In genomic region chr17:26594958-26595357, GRCm38 (mm10) we compare ENCODE assay signal across 10 mouse cellular contexts. TPM values are rescaled to one million over a fixed set of nuclear protein-coding genes. Genes with fewer than 3 reads are reported as not detected.
DNase-seq lines count a peak whose midpoint lies in the region; ATAC-seq lines count a peak whose summit lies in the region.
"Had no signal": no experiment of that assay in that cellular context is flagged by ENCODE, and none has a peak within 500 bp of the region (broad histone marks: within the 10 kb centered on the region; RNA-seq: fewer than 3 reads in every experiment).

No protein-coding gene starts in this region.

- no peak overlapping the region for H3K4me2 ChIP-seq in hindbrain, embryonic 16.5 days (ENCODE audit: low read length)
- peak overlapping the region; percentile 9; the same call in 1 of the 2 replicates for H3K4me2 ChIP-seq in liver, embryonic 11.5 days
- H3K4me2 ChIP-seq: midbrain, embryonic 12.5 days had no signal

- peaks cover 20% of the 10 kb centered on the region for H3K4me1 ChIP-seq in hindbrain, embryonic 10.5 days (replicated peaks)
- H3K4me1 ChIP-seq in hindbrain, embryonic 16.5 days (ENCODE audit: control insufficient read depth, insufficient read depth, low read depth, low read length) = peaks cover 19% of the 10 kb centered on the region
- H3K4me1 ChIP-seq in liver, embryonic 11.5 days (replicated peaks; ENCODE audit: control insufficient read depth, insufficient read depth, low read length) = peaks cover 23% of the 10 kb centered on the region

- H3K9ac ChIP-seq in hindbrain, embryonic 16.5 days (ENCODE audit: low read depth, low read length) = no peak overlapping the region
- H3K9ac ChIP-seq in liver, embryonic 11.5 days (ENCODE audit: low read depth, low read length) = 0 out of 2 replicates have a peak overlapping the region, but pooled peaks have one; percentile 20
- H3K9ac ChIP-seq: midbrain, embryonic 12.5 days had no signal

- H3K36me3 ChIP-seq in hindbrain, embryonic 10.5 days = peaks cover 59% of the 10 kb centered on the region
- no peaks in the 10 kb centered on the region for H3K36me3 ChIP-seq in hindbrain, embryonic 16.5 days (ENCODE audit: control insufficient read depth, insufficient read depth, low read length)
- H3K36me3 ChIP-seq in liver, embryonic 11.5 days (ENCODE audit: control insufficient read depth, insufficient read depth, low read length) = no peaks in the 10 kb centered on the region

- H3K4me3 ChIP-seq in hindbrain, embryonic 10.5 days = no peak overlapping the region
- H3K4me3 ChIP-seq in hindbrain, embryonic 16.5 days (ENCODE audit: low read length) = no peak overlapping the region
- H3K4me3 ChIP-seq in liver, embryonic 11.5 days (ENCODE audit: low read depth, low read length) = no peak overlapping the region
- H3K4me3 ChIP-seq: midbrain, embryonic 12.5 days had no signal

- no peak for DNase-seq in hindbrain, embryonic 10.5 days (ENCODE audit: low spot score)
- DNase-seq in CD4-positive helper T cell, adult 2 months (ENCODE audit: low read depth, low spot score) = peak; percentile 29
- no peak for DNase-seq in liver, embryonic 11.5 days (ENCODE audit: low spot score)
- DNase-seq in gastrocnemius, postnatal 4 days (ENCODE audit: low spot score in 2 of 2) = no peak
- DNase-seq in urinary bladder, postnatal 4 days (ENCODE audit: low spot score in 2 of 2) = no peak
- no peak for DNase-seq in natural killer cell, adult 2 months (ENCODE audit: low spot score in 2 of 2)
- DNase-seq: cerebellum, postnatal 36 days had no signal

- H3K9me3 ChIP-seq in hindbrain, embryonic 10.5 days = no peaks in the 10 kb centered on the region
- no peaks in the 10 kb centered on the region for H3K9me3 ChIP-seq in hindbrain, embryonic 16.5 days (ENCODE audit: control insufficient read depth, low read length)
- H3K9me3 ChIP-seq in liver, embryonic 11.5 days (ENCODE audit: control insufficient read depth, low read length) = no peaks in the 10 kb centered on the region
- H3K9me3 ChIP-seq: midbrain, embryonic 12.5 days had no signal

- ATAC-seq in hindbrain, embryonic 16.5 days = no peak; the same call in 1 of the 2 replicates
- peak; percentile 45 for ATAC-seq in activated CD4-positive, CD25-positive, alpha-beta regulatory T cell, adult 4 months
- ATAC-seq in liver, embryonic 11.5 days (replicated peaks; ENCODE audit: low FRiP score) = peak; percentile 45; the same call in 1 of the 2 replicates

- H3K27ac ChIP-seq in hindbrain, embryonic 10.5 days = peak overlapping the region; percentile 20
- no peak overlapping the region for H3K27ac ChIP-seq in hindbrain, embryonic 16.5 days (ENCODE audit: low read depth, low read length)
- H3K27ac ChIP-seq in liver, embryonic 11.5 days (ENCODE audit: low read depth, low read length) = peak overlapping the region; percentile 43
- H3K27ac ChIP-seq: midbrain, embryonic 12.5 days had no signal

- H3K27me3 ChIP-seq in hindbrain, embryonic 10.5 days (ENCODE audit: insufficient read depth, poor library complexity, severe bottlenecking) = no peaks in the 10 kb centered on the region
- H3K27me3 ChIP-seq in hindbrain, embryonic 16.5 days (replicated peaks; ENCODE audit: control insufficient read depth, insufficient read depth, low read length) = no peaks in the 10 kb centered on the region
- H3K27me3 ChIP-seq in liver, embryonic 11.5 days (replicated peaks; ENCODE audit: control insufficient read depth, insufficient read depth, low read length) = no peaks in the 10 kb centered on the region
- H3K27me3 ChIP-seq: midbrain, embryonic 12.5 days had no signal

- WGBS in hindbrain, embryonic 10.5 days = 90% methylated on average over 7 of the region's 7 CpGs
- 87% methylated on average over 7 of the region's 7 CpGs for WGBS in hindbrain, embryonic 16.5 days
- WGBS in liver, embryonic 11.5 days = 49% methylated on average over 7 of the region's 7 CpGs

RNA-seq across cellular contexts. Expression of gene Dusp1, which starts 33.0 kb away (rescaled TPM):
- 26.8 and 36.8 TPM in 2 replicates for polyA plus RNA-seq in hindbrain, embryonic 10.5 days (2016; fragmentation: Nextera tagmentation; extraction: Ambion mirVana)
- 27.1 and 29.0 TPM in 2 replicates for polyA plus RNA-seq in hindbrain, embryonic 16.5 days (2015; fragmentation: Nextera tagmentation; extraction: Ambion mirVana)
- polyA plus RNA-seq in activated CD4-positive, CD25-positive, alpha-beta regulatory T cell, adult 4 months (2017; shearing (Covaris generic)) = 10 to 100 TPM; 25.1 to 28.8 TPM
- 18.6 and 22.7 TPM in 2 replicates for polyA plus RNA-seq in liver, embryonic 11.5 days (2014; fragmentation: Nextera tagmentation; extraction: Ambion mirVana)
- 10 to 100 TPM; 33.6 to 42.9 TPM for total RNA-seq in gastrocnemius, postnatal 4 days (2021)

RNA-seq across cellular contexts. Expression of gene Ergic1, which starts 33.7 kb away (rescaled TPM):
- 97.7 and 103 TPM in 2 replicates for polyA plus RNA-seq in hindbrain, embryonic 10.5 days (2016; fragmentation: Nextera tagmentation; extraction: Ambion mirVana)
- 97.0 and 106 TPM in 2 replicates for polyA plus RNA-seq in hindbrain, embryonic 16.5 days (2015; fragmentation: Nextera tagmentation; extraction: Ambion mirVana)
- 10 to 100 TPM; 39.5 to 45.7 TPM for polyA plus RNA-seq in activated CD4-positive, CD25-positive, alpha-beta regulatory T cell, adult 4 months (2017; shearing (Covaris generic))
- 89.5 and 96.1 TPM in 2 replicates for polyA plus RNA-seq in liver, embryonic 11.5 days (2014; fragmentation: Nextera tagmentation; extraction: Ambion mirVana)
- 100 to 1,000 TPM; 150 to 167 TPM for total RNA-seq in gastrocnemius, postnatal 4 days (2021)
